Mouse (Mus musculus): ENCODE measurements around the gene Jsrp1.

- TF ChIP-seq POLR2A (IDR thresholded peaks at IDR 0.05; ENCODE audit: control insufficient read depth, extremely low read depth, insufficient read depth, low read length, poor library complexity) (peak; percentile 65; the same call in 1 of the 2 replicates), CTCF (IDR thresholded peaks at IDR 0.05; ENCODE audit: borderline replicate concordance, control insufficient read depth, extremely low read depth, insufficient read depth, low read length, poor library complexity) (peak; percentile 49; the same call in 1 of the 2 replicates)
Observed at GRCm38 (mm10) chr10:80854913-80855748, 41.8 kb upstream of the Jsrp1 start, which contains the start of the genes Lsm7 and Sppl2b.
